Mouse (Mus musculus) left cerebral cortex, adult 9 months (tissue): Measurements from ENCODE around the gene Prkar2a.
A peak's percentile ranks its signal among the peaks of the same experiment; 100 is the strongest.

Experiments used
- DNase-seq, 2 experiments: peaks; one replicate each; pipeline ENCODE4 v3.0.0; 2022; ENCODE audit warnings: low spot score in 2 of 2

The Prkar2a gene

DNA sequence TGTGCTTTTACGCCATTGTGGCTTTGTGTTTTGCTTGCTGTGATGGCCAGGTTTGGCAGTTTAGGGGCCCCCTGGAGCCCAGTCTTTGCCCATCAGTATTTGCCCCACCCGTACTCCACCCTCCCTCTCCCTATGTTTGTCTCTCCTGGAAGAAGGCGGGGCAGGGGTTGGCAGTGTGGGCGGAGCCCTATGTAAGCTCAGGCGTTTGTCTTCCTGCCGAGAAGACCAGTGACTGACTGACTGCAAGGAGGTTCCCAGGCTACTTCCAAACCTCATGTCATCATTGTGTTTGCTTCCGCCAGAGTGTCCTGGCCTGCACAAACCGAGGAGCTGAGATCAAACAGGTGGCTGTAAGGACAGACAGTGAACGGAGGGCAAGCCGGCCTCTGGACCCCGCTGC, 106.6 kb downstream of the Prkar2a start:
- no peak for DNase-seq

DNA sequence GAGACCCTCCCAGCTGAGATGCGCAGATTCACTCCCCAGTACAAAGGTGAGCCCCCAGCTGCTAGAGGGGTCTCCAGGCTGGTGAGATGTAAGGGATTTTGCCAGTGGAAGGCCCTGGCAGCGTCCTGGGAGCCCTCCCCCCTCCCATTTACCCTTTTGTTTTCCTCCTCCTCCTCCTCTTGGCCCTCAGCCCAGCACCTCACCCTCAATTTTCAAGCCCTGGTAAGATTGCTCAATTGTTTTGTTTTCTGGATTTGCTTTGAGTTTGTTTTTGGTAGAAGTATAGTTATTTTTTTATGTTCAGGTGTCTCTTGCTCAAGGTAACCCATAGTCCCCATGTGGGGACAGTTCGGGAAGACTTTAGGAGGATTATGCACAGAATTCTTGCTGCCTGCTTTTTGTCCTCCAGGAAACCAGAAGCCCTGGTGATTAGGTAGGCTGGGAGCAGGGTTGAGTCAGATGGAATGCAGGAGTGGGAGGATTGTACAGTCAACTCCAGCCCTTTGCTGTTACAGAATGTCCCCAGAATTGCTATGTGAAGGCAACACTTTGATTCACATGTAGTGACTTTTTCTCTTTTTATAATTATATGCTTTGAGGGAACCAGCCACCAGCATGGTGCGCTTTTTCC, 107.4 kb downstream of the Prkar2a start:
- peak in 1 of 2 experiments; percentile 49 for DNase-seq

DNA sequence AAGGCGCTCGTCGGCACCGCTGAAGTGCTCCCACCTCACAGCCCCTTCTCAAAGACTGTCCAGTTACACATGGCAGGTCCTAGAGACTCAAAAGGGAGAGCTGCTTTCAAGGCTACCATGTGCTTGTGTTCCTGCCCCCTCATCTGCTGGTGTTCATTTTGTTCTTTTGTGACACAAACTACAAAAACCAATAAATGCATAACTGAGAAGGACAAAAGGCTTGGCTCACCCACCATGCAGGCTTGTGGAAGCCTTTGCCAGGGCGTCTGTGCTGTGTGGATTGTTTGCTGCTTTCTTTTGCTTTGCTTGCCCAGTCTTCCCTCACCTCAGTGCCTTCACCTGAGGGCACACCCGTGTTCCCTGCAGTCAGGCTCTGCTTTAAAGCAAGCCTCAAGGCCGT, 108.4 kb downstream of the Prkar2a start:
- no peak for DNase-seq

DNA sequence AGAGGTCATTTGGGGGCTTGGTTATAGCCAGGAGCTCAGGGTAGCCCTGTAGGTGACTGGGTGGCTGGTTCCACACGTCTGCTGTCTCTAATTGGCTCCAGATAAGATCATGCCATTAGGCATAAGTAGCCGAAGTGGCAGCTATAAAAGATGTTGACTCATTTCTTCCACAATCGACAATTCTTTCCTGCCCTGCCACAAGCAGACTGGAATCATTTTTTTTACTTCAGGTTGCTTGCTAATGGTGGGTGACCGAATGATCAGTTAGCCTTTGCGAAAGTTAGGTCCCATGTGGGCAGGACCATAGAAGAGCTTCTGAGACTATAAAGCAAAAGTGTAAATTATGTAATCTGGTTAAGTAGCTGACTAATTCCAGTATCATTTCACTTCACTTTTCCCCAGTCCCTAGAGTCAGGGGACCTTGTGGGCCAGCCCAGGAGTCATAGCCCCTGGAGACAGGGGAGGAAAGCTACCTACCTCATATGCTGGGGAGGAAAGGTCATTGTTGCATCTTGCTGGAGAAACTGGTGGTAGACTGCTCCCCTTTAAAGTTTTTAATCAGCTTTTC, 109.5 kb downstream of the Prkar2a start:
- no peak for DNase-seq

DNA sequence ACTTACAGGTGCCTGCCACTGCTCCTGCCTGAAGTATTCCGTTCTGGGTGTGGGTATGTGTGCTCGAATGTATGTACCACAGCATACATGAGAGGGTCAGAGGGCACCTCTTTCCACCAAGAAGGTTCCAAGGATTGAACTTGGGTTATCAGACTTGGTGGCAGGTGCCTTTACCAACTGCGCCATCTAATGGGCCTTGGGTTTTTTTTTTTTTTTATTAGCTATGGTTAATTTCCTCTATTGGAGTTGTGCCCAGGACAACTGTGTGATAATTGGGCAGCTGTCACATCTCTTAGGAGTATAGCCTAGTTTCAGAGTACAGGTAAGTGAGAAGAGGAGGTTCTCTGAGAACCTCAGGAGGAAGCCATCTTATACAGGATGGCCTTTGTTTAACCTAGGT, 110.5 kb downstream of the Prkar2a start:
- no peak for DNase-seq
